Mouse (Mus musculus) lung, postnatal 0 days (tissue): ENCODE data around the gene Gpr182.

ENCODE experiments used
- CTCF ChIP-seq: IDR thresholded peaks from 2 replicates; pipeline ENCODE4 v1.5.1; 2016; ENCODE audit warnings: antibody characterized with exemption, mild to moderate bottlenecking
- EP300 ChIP-seq: IDR thresholded peaks from 2 replicates; pipeline ENCODE4 v1.6.1; 2016; ENCODE audit warnings: antibody characterized with exemption, mild to moderate bottlenecking, control low read depth

GRCm38 (mm10) chr10:127734434-127734833 is 17.1 kb downstream of the Gpr182 start:
- TF ChIP-seq CTCF (peak; percentile 73), EP300 (no peak)
